Mouse (Mus musculus): ENCODE measurements around the gene Abat.

- TF ChIP-seq CTCF (IDR thresholded peaks at IDR 0.05; ENCODE audit: borderline replicate concordance, insufficient read depth, low read length) (no peak), POLR2A (IDR thresholded peaks at IDR 0.05; ENCODE audit: low read depth, low read length) (no peak)
Measured at GRCm38 (mm10) chr16:8512830-8513229, 399 bp upstream of the Abat start.
